Mouse (Mus musculus) skeletal muscle tissue, postnatal 0 days (tissue): ENCODE data around the gene Il1r1. TPM values are rescaled to one million over a fixed set of nuclear protein-coding genes. Genes with fewer than 3 reads are reported as not detected.

Experiments used
- polyA plus RNA-seq: library from polyadenylated mRNA; unstranded; fragments of >200 nt; fragmentation: Nextera tagmentation; extraction: Ambion mirVana; gene quantifications from 2 replicates; pipeline ENCODE4 v1.2.1, GENCODE M21; 2015

Il1r1 gene
- 5.8 and 6.3 TPM in 2 replicates for polyA plus RNA-seq

DNA sequence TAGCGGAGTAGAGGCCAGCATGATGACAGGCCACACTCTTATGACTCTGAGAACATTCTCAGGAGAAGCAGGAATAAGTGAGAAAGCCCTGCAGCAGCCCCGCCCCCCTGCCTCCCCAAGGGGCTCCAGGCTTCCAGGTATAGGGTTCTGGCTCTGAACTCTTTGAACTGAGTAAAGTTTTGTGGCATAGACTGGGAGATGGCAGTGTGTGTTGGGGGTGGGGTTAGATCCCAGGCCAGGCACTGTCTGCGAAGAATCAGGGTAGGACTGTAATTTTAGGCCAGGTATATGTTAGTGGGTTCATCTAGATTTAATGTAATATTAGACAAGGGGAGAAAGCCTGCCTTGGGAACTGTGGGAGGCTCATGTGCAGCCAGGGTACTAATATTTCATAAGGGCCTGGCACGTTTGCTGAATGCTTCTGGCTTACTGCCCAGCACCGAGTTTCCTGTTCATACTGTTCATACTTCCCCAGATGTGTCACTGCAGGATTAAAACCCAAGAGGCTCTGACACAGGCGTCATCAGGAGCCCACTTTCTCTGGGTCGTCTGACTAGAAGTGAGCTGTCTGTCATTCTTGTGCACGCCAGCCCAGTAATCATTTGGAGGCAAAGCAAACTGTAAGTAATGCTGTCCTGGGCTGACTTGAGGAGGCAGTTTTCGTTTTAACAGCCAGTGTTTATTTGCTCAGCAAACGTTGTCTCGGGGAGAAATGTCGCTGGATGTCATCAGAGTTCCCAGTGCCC lies at the start of gene Il1r1:
TSS of gene Il1r1 (plus strand) at position 542 of the 746 bp plus-strand sequence.

DNA sequence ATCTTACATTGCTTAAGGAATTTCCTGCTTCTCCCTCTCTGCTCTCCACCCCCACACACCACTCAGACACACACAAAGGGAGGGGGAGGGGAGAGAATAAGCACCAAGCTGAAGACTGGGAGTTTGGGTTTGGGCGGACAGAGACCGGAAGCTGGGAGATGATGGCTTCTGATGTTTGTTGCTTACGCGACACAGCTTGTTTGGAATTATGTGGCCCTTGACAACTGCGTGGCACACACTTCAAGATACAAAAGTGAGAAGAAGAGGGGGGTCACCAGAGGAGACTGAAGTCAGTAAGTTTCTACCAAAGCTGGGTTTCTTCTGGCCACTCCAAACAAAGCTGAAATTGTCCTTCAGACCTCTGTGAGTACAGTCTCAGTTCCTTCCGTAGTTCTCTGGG lies 99.6 kb downstream of the Il1r1 start, which contains the start of gene Il1rl2:
TSS of gene Il1rl2 (plus strand) at position 154 of the 400 bp plus-strand sequence.

Other genes with a start within 250 kb of the Il1r1 start
- 0.68 and 0.87 TPM in 2 replicates for gene Il1r2, start 151.0 kb upstream of the Il1r1 start, polyA plus RNA-seq
- 6.1 and 6.4 TPM in 2 replicates for gene Il1rl2, start 99.5 kb downstream of the Il1r1 start, polyA plus RNA-seq
- 3.4 and 5.5 TPM in 2 replicates for gene Il1rl1, start 204.5 kb downstream of the Il1r1 start, polyA plus RNA-seq
- gene Il18r1, start 240.5 kb downstream of the Il1r1 start, polyA plus RNA-seq: 0.24 and 0.27 TPM in 2 replicates